Mouse (Mus musculus): ENCODE measurements around the gene Rps9.

DNA sequence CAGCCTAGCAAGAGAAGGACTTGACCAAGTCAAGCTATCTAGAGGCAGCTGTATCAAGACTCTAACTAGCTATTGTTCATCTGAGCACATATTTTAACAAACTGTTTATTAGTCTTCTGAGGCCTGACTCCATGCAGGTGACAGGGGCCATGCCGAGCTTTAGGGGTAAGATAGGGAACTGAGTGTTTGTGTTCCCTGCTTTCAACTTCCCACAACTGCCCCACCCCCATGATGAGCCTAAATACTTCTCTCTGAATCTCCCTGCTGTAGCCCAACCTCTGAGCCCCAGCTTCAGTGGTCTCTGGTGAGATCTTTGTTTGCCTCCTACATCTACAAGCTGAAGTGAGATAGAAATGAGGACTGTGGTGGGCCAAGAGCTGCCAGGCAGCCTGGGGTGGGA is 11.5 kb downstream of the Rps9 start:
- TF ChIP-seq CTCF (IDR thresholded peaks at IDR 0.05; ENCODE audit: low read depth, low read length) (no peak), POLR2A (IDR thresholded peaks at IDR 0.05; ENCODE audit: borderline replicate concordance, low read depth, low read length) (no peak)

All from bone marrow macrophage, adult 2 months (primary cell).